Mouse (Mus musculus) small intestine, adult 2 months (tissue): Measurements from ENCODE around the gene Cox4i2.

ENCODE experiments used
- CTCF ChIP-seq: fragments of 200-500 bp; IDR thresholded peaks from 2 replicates; pipeline ENCODE4 v1.5.1; 2012; ENCODE audit warnings: low read depth, mild to moderate bottlenecking, control low read depth, inconsistent platforms, low read length, moderate library complexity, mixed read lengths; ENCODE audit not compliant: insufficient replicate concordance, insufficient read length; ENCODE audit errors: extremely low read depth
- POLR2A ChIP-seq: fragments of 200-500 bp; IDR thresholded peaks from 2 replicates; pipeline ENCODE4 v1.6.1; 2012; ENCODE audit warnings: low read depth, mild to moderate bottlenecking, control low read depth, inconsistent platforms, low read length, moderate library complexity

- TF ChIP-seq POLR2A = 0 out of 2 replicates have a peak, but pooled peaks have one; percentile 17
- TF ChIP-seq CTCF = no peak
Measured at GRCm38 (mm10) chr2:152736748-152737147, 17.2 kb upstream of the Cox4i2 start.
